Mouse (Mus musculus): ENCODE measurements at regions not wholly inside any gene's neighbourhood (a gene's known extent, or its start where the extent isn't known, plus 50 kb on each side); places are given as distances from the start of the nearest gene placed in this dataset.
"Not testable (repeated sequence)": the region's sequence is repeated elsewhere in the genome, so short reads cannot be mapped to it uniquely, and the experiment has no call there.

DNA sequence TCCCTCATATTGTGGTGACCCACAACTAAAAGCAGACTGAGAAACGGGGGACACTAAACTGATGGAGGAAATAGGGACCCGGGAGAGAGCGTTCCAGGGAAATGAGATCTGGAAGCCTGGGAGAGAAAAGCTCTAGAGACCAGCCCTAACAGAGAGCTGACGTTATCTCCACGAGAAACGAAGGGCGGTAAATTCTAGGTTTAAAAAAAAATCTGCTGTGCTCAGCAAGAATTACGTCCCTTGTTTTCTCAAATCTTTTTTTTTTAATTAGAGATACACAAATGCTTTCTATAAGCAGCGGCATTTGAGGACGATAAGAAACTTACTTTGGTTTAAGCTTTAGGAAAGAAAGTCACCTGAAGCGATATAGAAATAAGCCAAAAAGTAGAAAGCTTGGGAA, 145.7 kb downstream of the Cand1 start:
- DNase-seq = no peak

GRCm38 (mm10) chr10:119087886-119088285, 152.0 kb downstream of the Cand1 start:
- DNase-seq = no peak

- no peak for DNase-seq
Observed at GRCm38 (mm10) chr10:119087071-119087665, 152.7 kb downstream of the Cand1 start.

DNA sequence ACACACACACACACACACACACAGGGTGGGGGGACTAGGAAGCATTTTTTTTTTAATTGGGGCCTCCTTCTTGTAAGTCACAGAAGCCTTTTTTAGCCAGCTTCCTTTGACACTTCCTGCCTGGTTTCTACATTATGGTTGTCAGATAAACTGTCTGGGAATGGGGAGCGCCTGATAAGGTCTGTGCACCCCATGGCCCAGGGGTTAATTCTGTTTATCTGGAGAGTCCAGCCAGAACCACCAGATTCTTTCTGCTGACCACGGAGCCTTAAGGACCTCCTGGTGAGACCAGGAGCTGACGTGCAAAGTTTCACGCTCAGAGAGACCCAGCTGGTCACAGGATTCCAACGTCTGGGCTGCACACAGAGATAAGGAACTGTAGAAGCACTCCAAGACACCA, 153.4 kb downstream of the Cand1 start:
- no peak for DNase-seq

- no peak for DNase-seq
Observed at GRCm38 (mm10) chr10:119083431-119083830, 156.4 kb downstream of the Cand1 start.

GRCm38 (mm10) chr10:119082861-119083260, 157.0 kb downstream of the Cand1 start:
- DNase-seq = no peak

DNA sequence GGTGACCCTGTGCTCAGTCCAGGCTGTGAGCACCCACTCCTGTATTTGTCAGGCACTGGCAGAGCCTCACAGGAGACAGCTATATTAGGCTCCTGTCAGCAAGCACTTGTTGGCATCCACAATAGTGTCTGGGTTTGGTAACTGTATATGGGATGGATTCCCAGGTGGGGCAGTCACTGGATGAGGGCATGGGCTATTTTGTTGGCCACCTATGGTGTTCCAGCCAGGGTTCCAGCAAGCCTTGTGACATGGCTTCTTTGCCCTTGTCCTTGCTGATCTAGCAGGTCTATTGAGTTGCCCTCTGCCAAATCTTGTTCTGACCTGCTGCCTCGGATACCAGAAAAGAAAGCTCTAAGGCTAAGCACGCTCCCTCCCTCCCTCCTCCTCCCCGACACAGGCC, 158.1 kb downstream of the Cand1 start:
- DNase-seq = not testable (repeated sequence)

GRCm38 (mm10) chr10:119076100-119076566, 163.7 kb downstream of the Cand1 start:
- DNase-seq = no peak

DNA sequence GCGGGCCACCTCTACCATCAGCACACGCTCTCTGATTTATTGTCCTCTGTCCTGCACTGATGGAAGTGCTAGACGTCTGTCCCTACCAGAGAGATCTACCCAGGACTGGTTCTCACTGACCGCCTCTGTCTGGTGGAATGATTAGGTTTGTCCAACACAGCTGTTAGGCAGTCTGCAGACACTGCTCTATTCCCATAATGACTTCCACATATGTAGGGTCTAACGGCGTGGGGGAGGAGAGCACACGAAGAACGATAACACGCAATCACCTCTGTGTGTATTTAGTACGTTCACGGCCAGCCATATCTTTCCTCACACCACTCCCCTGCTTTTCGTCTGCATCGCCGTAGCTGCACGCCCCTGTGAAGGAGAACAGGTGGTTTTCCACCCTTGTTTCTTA, 165.0 kb downstream of the Cand1 start:
- no peak for DNase-seq

GRCm38 (mm10) chr10:119073991-119074390, 165.9 kb downstream of the Cand1 start:
- no peak for DNase-seq

- no peak for DNase-seq
Observed at GRCm38 (mm10) chr10:119069410-119069809, 170.4 kb downstream of the Cand1 start.

DNA sequence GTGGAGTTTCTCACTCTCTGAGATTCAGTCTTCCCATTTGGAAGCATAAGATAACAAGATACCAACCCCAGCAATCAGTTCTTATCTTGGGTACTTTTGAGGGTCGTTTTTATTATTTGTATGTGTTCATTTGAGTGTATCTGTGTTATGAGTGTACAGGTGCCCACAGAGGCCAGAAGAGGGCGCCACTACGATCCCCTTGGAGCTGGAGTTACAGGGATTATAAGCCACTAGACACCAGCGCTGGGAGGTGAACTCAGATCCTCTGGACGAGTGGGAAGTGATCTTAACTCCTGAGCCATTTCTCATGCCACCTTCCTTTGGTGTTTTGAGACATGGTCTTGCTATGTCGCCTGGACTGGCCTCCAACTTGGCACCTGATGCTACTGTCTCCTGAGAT, 172.0 kb downstream of the Cand1 start:
- peak; percentile 36 for DNase-seq

DNA sequence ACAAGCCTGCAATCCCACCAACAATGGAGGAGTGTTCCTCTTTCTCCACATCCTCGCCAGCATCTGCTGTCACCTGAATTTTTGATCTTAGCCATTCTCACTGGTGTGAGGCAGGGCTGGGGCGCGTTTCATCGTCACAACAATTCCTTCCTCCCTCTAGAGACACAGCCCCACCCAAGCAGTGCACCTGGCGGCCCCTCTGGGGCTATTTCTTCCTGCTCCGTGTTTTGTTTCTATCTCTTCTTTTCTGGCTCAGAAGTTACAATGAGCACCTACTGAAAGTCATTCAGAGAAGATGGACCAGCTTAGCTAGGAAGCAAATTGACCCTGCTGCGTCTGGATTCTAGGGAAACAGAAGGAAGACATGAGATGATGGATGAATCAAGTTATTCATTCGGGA, 172.5 kb downstream of the Cand1 start:
- DNase-seq = peak; percentile 40

- peak; percentile 83 for DNase-seq
Observed at GRCm38 (mm10) chr10:119065974-119066373, 173.9 kb downstream of the Cand1 start.

DNA sequence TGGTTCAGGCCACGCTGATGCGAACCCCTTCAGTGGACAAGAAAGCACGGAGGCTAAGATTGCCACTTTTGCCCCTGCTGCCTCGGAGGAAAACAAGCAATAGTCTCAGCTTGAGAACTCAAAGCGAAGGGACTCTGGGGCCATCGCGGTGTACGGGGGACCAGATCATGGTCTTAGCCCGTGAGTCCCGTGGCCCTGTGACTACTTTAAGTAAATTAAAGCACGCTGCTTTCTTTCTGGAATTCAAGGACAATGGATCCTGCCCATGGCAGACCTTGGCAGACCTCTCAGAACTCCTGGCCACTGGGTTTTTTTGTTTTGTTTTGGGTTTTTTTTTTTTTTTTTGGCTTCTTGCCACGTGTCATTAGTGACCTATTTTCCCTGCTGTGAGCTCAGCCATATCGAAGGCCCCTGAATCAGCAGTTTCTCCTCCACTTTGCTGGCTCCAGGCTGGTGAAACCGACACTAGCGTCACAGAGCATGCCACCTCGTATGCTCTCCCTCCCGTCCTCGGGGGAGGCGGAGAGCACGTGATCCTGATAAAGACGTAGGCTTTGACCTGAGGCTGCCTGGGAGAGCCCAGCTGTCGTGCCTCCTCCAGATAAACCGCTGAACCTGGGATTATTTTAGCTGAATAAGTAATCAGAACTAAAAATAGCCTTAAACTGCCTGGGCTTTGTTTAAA, 174.6 kb downstream of the Cand1 start:
- peak; percentile 46 for DNase-seq

- no peak for DNase-seq
Observed at GRCm38 (mm10) chr10:119064218-119064617, 175.6 kb downstream of the Cand1 start.

- DNase-seq = no peak
Observed at GRCm38 (mm10) chr10:119063209-119063699, 176.6 kb downstream of the Cand1 start.

- no peak for DNase-seq
Observed at GRCm38 (mm10) chr10:119061958-119062599, 177.8 kb downstream of the Cand1 start.

DNA sequence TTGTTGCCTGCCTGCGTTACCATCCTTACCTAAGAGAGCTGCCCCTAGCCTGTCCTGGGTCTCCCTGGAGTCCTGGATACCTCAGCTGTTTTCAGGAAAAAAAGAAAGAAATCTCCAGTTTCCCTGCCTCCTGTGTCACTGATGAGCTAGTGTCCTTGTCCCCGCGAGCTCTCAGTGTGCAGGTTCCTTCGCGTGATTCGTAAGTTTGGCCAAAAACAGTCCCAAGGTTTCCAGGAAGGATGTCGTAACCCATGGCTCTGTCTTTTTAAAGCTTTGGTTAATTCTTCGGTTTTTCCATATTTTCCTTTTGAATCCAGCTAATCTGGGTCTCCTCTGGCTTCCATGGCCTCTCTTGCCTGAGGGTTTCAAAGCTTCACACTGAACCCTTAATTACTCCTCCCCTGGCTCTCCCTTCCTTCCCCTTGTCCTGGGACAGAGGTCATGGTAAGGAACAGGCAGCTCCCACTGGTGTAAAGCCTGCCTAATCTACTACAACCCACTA, 178.5 kb downstream of the Cand1 start:
- no peak for DNase-seq

GRCm38 (mm10) chr10:119058493-119059020, 181.3 kb downstream of the Cand1 start:
- no peak for DNase-seq

- DNase-seq = no peak
Observed at GRCm38 (mm10) chr10:119055199-119055785, 184.6 kb downstream of the Cand1 start.

- no peak for DNase-seq
Observed at GRCm38 (mm10) chr10:119054191-119055175, 184.5 kb upstream of the Dyrk2 start.

All from thymus, postnatal 4 days (tissue).